Mouse (Mus musculus) embryonic facial prominence, embryonic 11.5 days (tissue): ENCODE data around the gene Nudt22. TPM values are rescaled to one million over a fixed set of nuclear protein-coding genes. Genes with fewer than 3 reads are reported as not detected.
A peak's percentile ranks its signal among the peaks of the same experiment; 100 is the strongest.

Experiments used
- ATAC-seq: fragments of 200-750 bp; cut with Nextera tagmentation; replicated peaks from 2 replicates; pipeline ENCODE4 v1.8.0; 2017; ENCODE audit warnings: low read depth; ENCODE audit not compliant: insufficient number of reproducible peaks, low FRiP score, low TSS enrichment
- DNase-seq: peaks from one replicate; pipeline ENCODE4 v3.0.0-alpha.2; 2015; ENCODE audit warnings: low spot score
- H3K27ac ChIP-seq: fragments of 300-500 bp; sonication (generic); replicated peaks from 2 replicates; pipeline ENCODE4 v1.5.1; 2014; ENCODE audit warnings: mild to moderate bottlenecking, low read depth, low read length, control low read depth
- H3K27me3 ChIP-seq: fragments of 300-500 bp; sonication (generic); 2 replicates; pipeline ENCODE4 v1.6.1; 2014; ENCODE audit warnings: mild to moderate bottlenecking, low read length, moderate library complexity, mixed read lengths; ENCODE audit not compliant: control insufficient read depth, insufficient read depth
- H3K36me3 ChIP-seq: fragments of 300-500 bp; sonication (generic); replicated peaks from 2 replicates; pipeline ENCODE4 v1.6.1; 2014; ENCODE audit warnings: low read depth, mild to moderate bottlenecking, low read length, moderate library complexity, mixed read lengths; ENCODE audit not compliant: control insufficient read depth, insufficient read depth
- H3K4me1 ChIP-seq: fragments of 300-500 bp; sonication (generic); 2 replicates; pipeline ENCODE4 v1.6.1; 2014; ENCODE audit warnings: low read length, mixed read lengths; ENCODE audit not compliant: control insufficient read depth, insufficient read depth
- H3K4me2 ChIP-seq: fragments of 300-500 bp; sonication (generic); 2 replicates; pipeline ENCODE4 v1.6.1; 2014; ENCODE audit warnings: low read depth, mild to moderate bottlenecking, control low read depth, low read length, moderate library complexity
- H3K4me3 ChIP-seq: fragments of 300-500 bp; sonication (generic); 2 replicates; pipeline ENCODE4 v1.5.1; 2014; ENCODE audit warnings: low read depth, low read length, control low read depth
- H3K9ac ChIP-seq: fragments of 300-500 bp; sonication (generic); replicated peaks from 2 replicates; pipeline ENCODE4 v1.6.1; 2014; ENCODE audit warnings: mild to moderate bottlenecking, control low read depth, low read length
- H3K9me3 ChIP-seq: fragments of 300-500 bp; sonication (generic); replicated peaks from 2 replicates; pipeline ENCODE4 v1.6.1; 2016; ENCODE audit warnings: mild to moderate bottlenecking, low read length, inconsistent platforms, mixed read lengths; ENCODE audit not compliant: control insufficient read depth
- WGBS: fragments of 180-500 bp; shearing (Covaris S2); extraction: QIAGEN DNeasy Blood & Tissue Kit; methylation state at CpG from one replicate; pipeline ENCODE4 v1.1.7; 2014; 5-methylcytosine and 5-hydroxymethylcytosine counted together
- polyA plus RNA-seq: library from polyadenylated mRNA; unstranded; fragments of >200 nt; fragmentation: Nextera tagmentation; extraction: Ambion mirVana; gene quantifications from 2 replicates; pipeline ENCODE4 v1.2.1, GENCODE M21; 2014

Gene Nudt22
- polyA plus RNA-seq = 19.5 and 19.6 TPM in 2 replicates

DNA sequence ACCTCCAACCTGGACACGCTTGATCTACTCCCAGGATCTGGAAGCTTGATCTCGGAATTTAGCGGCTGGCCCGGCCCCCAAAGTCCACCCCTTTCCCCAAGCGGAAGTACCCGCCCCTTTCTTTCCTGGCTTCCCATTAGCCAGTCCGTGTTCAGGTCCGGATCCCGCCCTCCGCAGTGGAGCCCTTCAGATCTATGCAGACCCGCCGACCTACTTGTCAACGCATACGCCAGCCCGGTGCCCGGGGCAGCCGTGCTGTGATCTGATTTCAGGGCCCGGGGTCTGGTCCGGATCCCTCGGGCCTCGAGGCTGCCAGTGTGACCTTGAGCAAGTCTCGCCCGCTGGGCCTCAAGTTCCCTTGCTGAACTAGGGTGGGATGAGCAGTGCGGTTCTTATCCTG lies at the start of gene Nudt22, which contains the start of gene Trpt1:
Gene Nudt22, minus strand, starts transcription at position 112 of the 400 bp plus-strand sequence.
Gene Trpt1, plus strand, starts transcription at position 126 of the 400 bp plus-strand sequence.
- H3K4me1 ChIP-seq = peaks cover 12% of the 10 kb centered on the region
- H3K27ac ChIP-seq = no peak within 1 kb of the TSS; the same call in 1 of the 2 replicates
- peak within 1 kb of the TSS; percentile 51 for H3K4me3 ChIP-seq
- peak within 1 kb of the TSS; percentile 66 for H3K9ac ChIP-seq
- peak; percentile 88 for ATAC-seq
- DNase-seq = peak; percentile 95
- H3K36me3 ChIP-seq = peaks cover 3% of the 10 kb centered on the region
- no peaks in the 10 kb centered on the region for H3K9me3 ChIP-seq
- H3K27me3 ChIP-seq = no peaks in the 10 kb centered on the region
- H3K4me2 ChIP-seq = peak within 1 kb of the TSS; percentile 87
- WGBS = under 1% methylated on average over 24 of the region's 24 CpGs

DNA sequence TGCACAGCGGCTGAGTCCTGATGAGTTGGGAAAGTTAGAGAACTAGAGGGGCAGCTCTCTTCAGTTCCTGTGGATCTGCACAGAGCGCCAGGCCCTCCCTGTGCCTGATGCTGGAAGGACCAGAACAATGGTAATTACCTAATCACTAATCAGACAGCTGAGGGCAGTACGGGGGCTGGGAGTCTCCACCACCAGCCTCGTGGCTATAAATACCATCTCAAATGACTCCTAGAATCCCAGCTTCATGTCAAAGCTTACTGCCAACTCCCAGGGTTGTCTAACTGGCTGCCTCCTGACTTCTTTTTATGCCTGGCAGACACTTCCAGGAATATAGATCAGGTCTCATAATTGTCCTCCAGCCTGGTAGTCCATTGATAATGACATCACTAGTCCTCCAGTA lies 48.8 kb upstream of the Nudt22 start:
- no peak overlapping the region for H3K27ac ChIP-seq
- ATAC-seq = no peak
- H3K9ac ChIP-seq = no peak overlapping the region
- no peak overlapping the region for H3K4me2 ChIP-seq
- H3K4me3 ChIP-seq = no peak overlapping the region
- no peaks in the 10 kb centered on the region for H3K36me3 ChIP-seq
- H3K4me1 ChIP-seq = 0 out of 2 replicates have a peak, but pooled peaks cover 2% of the 10 kb centered on the region
- no peaks in the 10 kb centered on the region for H3K9me3 ChIP-seq
- no peak for DNase-seq
- no peaks in the 10 kb centered on the region for H3K27me3 ChIP-seq
- WGBS = 29% methylated on average over 4 of the region's 4 CpGs

DNA sequence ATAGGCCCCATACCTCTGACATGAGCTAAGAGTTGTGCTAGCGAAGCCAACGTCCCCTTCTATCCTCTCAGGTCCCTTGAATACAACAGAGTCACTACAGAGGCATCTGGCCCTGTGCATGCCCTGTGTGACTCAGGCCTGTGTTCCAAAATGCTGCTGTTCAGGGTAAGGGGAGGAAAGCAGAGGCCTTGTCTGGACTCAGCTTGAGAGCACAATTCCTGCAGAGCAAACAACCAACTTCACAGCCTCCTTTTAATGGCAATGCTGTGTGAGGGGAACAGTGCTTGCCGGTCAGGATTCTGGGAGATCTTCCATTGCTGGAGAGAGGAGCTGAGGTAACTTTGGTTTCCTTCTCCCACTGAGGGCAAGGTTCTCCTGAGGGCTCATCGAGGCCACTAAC lies 48.4 kb upstream of the Nudt22 start:
- DNase-seq = no peak
- no peak for ATAC-seq
- H3K36me3 ChIP-seq = no peaks in the 10 kb centered on the region
- no peaks in the 10 kb centered on the region for H3K9me3 ChIP-seq
- no peak overlapping the region for H3K4me2 ChIP-seq
- no peak overlapping the region for H3K4me3 ChIP-seq
- H3K4me1 ChIP-seq = 0 out of 2 replicates have a peak, but pooled peaks cover 2% of the 10 kb centered on the region
- H3K27me3 ChIP-seq = no peaks in the 10 kb centered on the region
- WGBS = 57% methylated on average over 4 of the region's 4 CpGs
- H3K27ac ChIP-seq = no peak overlapping the region
- no peak overlapping the region for H3K9ac ChIP-seq

- Histone ChIP-seq H3K36me3 (no peaks in the 10 kb centered on the region), H3K4me3 (no peak overlapping the region; the same call in 1 of the 2 replicates), H3K9ac (no peak overlapping the region; the same call in 1 of the 2 replicates), H3K4me2 (no peak overlapping the region), H3K4me1 (0 out of 2 replicates have a peak, but pooled peaks cover 2% of the 10 kb centered on the region), H3K9me3 (no peaks in the 10 kb centered on the region), H3K27ac (peak overlapping the region; percentile 83), H3K27me3 (no peaks in the 10 kb centered on the region)
- ATAC-seq (no peak), DNase-seq (no peak)
- 85% methylated on average over 2 of the region's 2 CpGs for WGBS
Observed at GRCm38 (mm10) chr19:7041171-7041570, 45.3 kb upstream of the Nudt22 start.

DNA sequence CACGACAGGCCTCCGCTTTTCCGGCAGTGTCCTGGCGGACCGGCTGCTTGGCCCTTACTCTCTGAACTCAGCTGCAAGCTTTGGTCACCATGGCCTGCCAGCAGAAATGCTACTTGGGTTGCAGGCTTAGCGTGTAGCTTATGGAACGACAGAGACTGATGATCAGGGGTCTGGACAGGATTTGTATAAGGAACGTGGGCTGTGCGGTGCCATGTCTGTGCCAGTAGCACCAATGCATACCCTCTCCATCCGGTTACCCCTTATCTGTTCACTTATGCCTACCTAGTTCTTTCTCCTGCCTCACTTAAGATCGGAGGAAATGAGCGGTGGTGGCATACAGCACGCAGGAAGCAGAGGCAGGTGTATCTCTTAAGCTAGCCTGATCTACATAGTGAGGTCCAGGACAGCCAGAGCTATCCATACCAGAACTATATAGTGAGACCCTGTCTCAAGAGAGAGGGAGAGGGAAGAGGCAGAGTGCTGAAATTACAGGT lies 44.8 kb upstream of the Nudt22 start:
- Histone ChIP-seq H3K4me3 (peak overlapping the region; percentile 52), H3K4me2 (peak overlapping the region; percentile 81), H3K9ac (peak overlapping the region; percentile 78), H3K27ac (peak overlapping the region; percentile 83), H3K36me3 (no peaks in the 10 kb centered on the region), H3K9me3 (no peaks in the 10 kb centered on the region), H3K27me3 (no peaks in the 10 kb centered on the region), H3K4me1 (0 out of 2 replicates have a peak, but pooled peaks cover 2% of the 10 kb centered on the region)
- DNase-seq (no peak), ATAC-seq (peak; percentile 1; the same call in 1 of the 2 replicates)
- 26% methylated on average over 13 of the region's 13 CpGs for WGBS

- Histone ChIP-seq H3K9ac (peak within 1 kb of the TSS; percentile 96), H3K27me3 (no peaks in the 10 kb centered on the region), H3K36me3 (peaks cover 3% of the 10 kb centered on the region; the same call in 1 of the 2 replicates), H3K4me1 (0 out of 2 replicates have a peak, but pooled peaks cover 2% of the 10 kb centered on the region), H3K27ac (peak within 1 kb of the TSS; percentile 83), H3K4me3 (peak within 1 kb of the TSS; percentile 88), H3K4me2 (peak within 1 kb of the TSS; percentile 81), H3K9me3 (no peaks in the 10 kb centered on the region)
- WGBS = under 1% methylated on average over 49 of the region's 49 CpGs
- DNase-seq (peak; percentile 100), ATAC-seq (peak; percentile 99)
Observed at GRCm38 (mm10) chr19:7039841-7040636, 44.1 kb upstream of the Nudt22 start, which contains the start of gene Stip1. TSS of gene Stip1 (minus strand) at chr19:7039967.

- peaks cover 6% of the 10 kb centered on the region for H3K36me3 ChIP-seq
- no peaks in the 10 kb centered on the region for H3K9me3 ChIP-seq
- H3K27ac ChIP-seq = peak overlapping the region; percentile 80
- peak overlapping the region; percentile 96 for H3K9ac ChIP-seq
- WGBS = 2% methylated on average over 35 of the region's 35 CpGs
- H3K4me2 ChIP-seq = peak overlapping the region; percentile 49
- peak overlapping the region; percentile 88 for H3K4me3 ChIP-seq
- peak; percentile 70 for DNase-seq
- peak; percentile 6; the same call in 1 of the 2 replicates for ATAC-seq
- H3K4me1 ChIP-seq = 0 out of 2 replicates have a peak, but pooled peaks cover 2% of the 10 kb centered on the region
- H3K27me3 ChIP-seq = no peaks in the 10 kb centered on the region
Observed at GRCm38 (mm10) chr19:7039088-7039720, 43.3 kb upstream of the Nudt22 start.
